In genomic region chr7:58844449-58844848, GRCm38 (mm10) we compare ENCODE assay signal across 8 mouse cellular contexts.
DNase-seq lines count a peak whose midpoint lies in the region; ATAC-seq lines count a peak whose summit lies in the region.

No protein-coding gene starts in this region.

- H3K4me2 ChIP-seq in heart, embryonic 15.5 days = peak overlapping the region; percentile 54
- peak overlapping the region; percentile 45 for H3K4me2 ChIP-seq in embryonic facial prominence, embryonic 14.5 days (ENCODE audit: low read depth, low read length)
- peak overlapping the region; percentile 41 for H3K4me2 ChIP-seq in hindbrain, embryonic 14.5 days (replicated peaks)
- peak overlapping the region; percentile 46 for H3K4me2 ChIP-seq in midbrain, embryonic 14.5 days (ENCODE audit: low read length)

- H3K36me3 ChIP-seq in heart, embryonic 15.5 days = no peaks in the 10 kb centered on the region
- no peaks in the 10 kb centered on the region for H3K36me3 ChIP-seq in embryonic facial prominence, embryonic 14.5 days (ENCODE audit: control insufficient read depth, insufficient read depth, low read length)
- no peaks in the 10 kb centered on the region for H3K36me3 ChIP-seq in hindbrain, embryonic 14.5 days (replicated peaks; ENCODE audit: control insufficient read depth, insufficient read depth)
- no peaks in the 10 kb centered on the region for H3K36me3 ChIP-seq in midbrain, embryonic 14.5 days (ENCODE audit: control insufficient read depth, insufficient read depth, low read length)

- no peak for DNase-seq in heart, adult 9 months (ENCODE audit: low spot score in 2 of 2)
- no peak for DNase-seq in embryonic facial prominence, embryonic 14.5 days (ENCODE audit: low spot score)
- no peak for DNase-seq in hindbrain, embryonic 14.5 days (ENCODE audit: low spot score)
- DNase-seq in midbrain, embryonic 14.5 days = no peak
- no peak for DNase-seq in cerebellum, postnatal 10 days
- DNase-seq in embryo, embryonic 10 days (ENCODE audit: low spot score) = no peak

- no peak for ATAC-seq in heart, embryonic 15.5 days (replicated peaks; ENCODE audit: insufficient number of reproducible peaks, insufficient read depth, low FRiP score, low read depth)
- ATAC-seq in embryonic facial prominence, embryonic 14.5 days (ENCODE audit: low read depth) = no peak
- ATAC-seq in hindbrain, embryonic 14.5 days (ENCODE audit: low FRiP score) = no peak; the same call in 1 of the 2 replicates
- ATAC-seq in midbrain, embryonic 14.5 days (ENCODE audit: low FRiP score, low TSS enrichment) = peak; percentile 69
- no peak for ATAC-seq in activated CD4-positive, CD25-positive, alpha-beta regulatory T cell, adult 4 months

- peak overlapping the region; percentile 98 for H3K27ac ChIP-seq in heart, embryonic 15.5 days
- peak overlapping the region; percentile 75 for H3K27ac ChIP-seq in embryonic facial prominence, embryonic 14.5 days (replicated peaks; ENCODE audit: low read depth, low read length)
- H3K27ac ChIP-seq in hindbrain, embryonic 14.5 days = peak overlapping the region; percentile 97
- peak overlapping the region; percentile 94 for H3K27ac ChIP-seq in midbrain, embryonic 14.5 days (replicated peaks; ENCODE audit: low read depth, low read length)

- H3K9me3 ChIP-seq in heart, embryonic 15.5 days (replicated peaks) = no peaks in the 10 kb centered on the region
- H3K9me3 ChIP-seq in embryonic facial prominence, embryonic 14.5 days (ENCODE audit: control insufficient read depth, low read length) = no peaks in the 10 kb centered on the region
- H3K9me3 ChIP-seq in hindbrain, embryonic 14.5 days (ENCODE audit: control insufficient read depth, low read length) = no peaks in the 10 kb centered on the region
- H3K9me3 ChIP-seq in midbrain, embryonic 14.5 days (ENCODE audit: control insufficient read depth, low read length) = no peaks in the 10 kb centered on the region

- 28% methylated on average over 4 of the region's 4 CpGs for WGBS in heart, embryonic 15.5 days
- 25% methylated on average over 4 of the region's 4 CpGs for WGBS in embryonic facial prominence, embryonic 14.5 days
- WGBS in hindbrain, embryonic 14.5 days = 16% methylated on average over 4 of the region's 4 CpGs
- WGBS in midbrain, embryonic 14.5 days = 25% methylated on average over 4 of the region's 4 CpGs

- H3K9ac ChIP-seq in heart, embryonic 15.5 days = peak overlapping the region; percentile 23; the same call in 1 of the 2 replicates
- no peak overlapping the region for H3K9ac ChIP-seq in embryonic facial prominence, embryonic 14.5 days (ENCODE audit: low read depth, low read length)
- peak overlapping the region; percentile 14; the same call in 1 of the 2 replicates for H3K9ac ChIP-seq in hindbrain, embryonic 14.5 days
- H3K9ac ChIP-seq in midbrain, embryonic 14.5 days (replicated peaks; ENCODE audit: low read length) = peak overlapping the region; percentile 38

- H3K27me3 ChIP-seq in heart, embryonic 15.5 days = no peaks in the 10 kb centered on the region
- no peaks in the 10 kb centered on the region for H3K27me3 ChIP-seq in embryonic facial prominence, embryonic 14.5 days (replicated peaks; ENCODE audit: control insufficient read depth, insufficient read depth, low read length)
- H3K27me3 ChIP-seq in hindbrain, embryonic 14.5 days (ENCODE audit: control insufficient read depth, insufficient read depth, low read length) = no peaks in the 10 kb centered on the region
- H3K27me3 ChIP-seq in midbrain, embryonic 14.5 days (ENCODE audit: control insufficient read depth, insufficient read depth, low read length) = no peaks in the 10 kb centered on the region

- peak overlapping the region; percentile 22; the same call in 1 of the 2 replicates for H3K4me3 ChIP-seq in heart, embryonic 15.5 days
- H3K4me3 ChIP-seq in embryonic facial prominence, embryonic 14.5 days (ENCODE audit: low read depth, low read length) = peak overlapping the region; percentile 9
- no peak overlapping the region for H3K4me3 ChIP-seq in hindbrain, embryonic 14.5 days (replicated peaks; ENCODE audit: low read length)
- H3K4me3 ChIP-seq in midbrain, embryonic 14.5 days (replicated peaks; ENCODE audit: low read depth, low read length) = no peak overlapping the region

- peaks cover 31% of the 10 kb centered on the region for H3K4me1 ChIP-seq in heart, embryonic 15.5 days (replicated peaks)
- H3K4me1 ChIP-seq in embryonic facial prominence, embryonic 14.5 days (ENCODE audit: control insufficient read depth, insufficient read depth, low read length) = peaks cover 29% of the 10 kb centered on the region
- peaks cover 31% of the 10 kb centered on the region for H3K4me1 ChIP-seq in hindbrain, embryonic 14.5 days (replicated peaks; ENCODE audit: control insufficient read depth, insufficient read depth, low read length)
- peaks cover 28% of the 10 kb centered on the region for H3K4me1 ChIP-seq in midbrain, embryonic 14.5 days (ENCODE audit: control insufficient read depth, insufficient read depth, low read length)

Comparison
In these comparisons a context has a peak if more than half of its experiments do, and no peak if none do; other contexts are left out.
1. H3K4me3 ChIP-seq: peak in heart, embryonic 15.5 days (single experiment) and embryonic facial prominence, embryonic 14.5 days (single experiment); none in hindbrain, embryonic 14.5 days (single experiment) and midbrain, embryonic 14.5 days (single experiment).
2. Peak in every context shown above with its lines, with median percentiles within 50 percentile points of each other: H3K27ac ChIP-seq and H3K4me2 ChIP-seq.